In the genomic region with DNA sequence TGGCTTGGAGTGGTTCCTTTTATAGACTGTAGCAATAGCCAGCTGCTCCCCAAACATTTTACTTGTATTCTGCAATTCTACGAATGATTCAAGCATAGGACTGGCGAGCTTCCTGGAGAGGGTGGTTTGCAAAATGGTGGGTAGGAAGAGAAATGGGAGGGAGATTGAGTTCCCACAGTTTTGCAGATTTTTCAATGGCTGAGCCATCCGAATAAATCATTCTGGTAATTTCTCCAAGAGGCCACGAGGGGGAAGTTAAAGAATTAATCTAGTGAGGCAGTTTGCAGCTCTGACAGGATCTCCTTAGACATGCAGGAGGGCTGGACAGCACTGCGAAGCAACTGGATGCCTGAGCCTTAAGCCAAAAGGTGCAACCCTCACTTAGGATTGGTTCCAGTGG, we compare ENCODE assay signal across 13 mouse cellular contexts.
A peak's percentile ranks its signal among the peaks of the same experiment; 100 is the strongest.
DNase-seq lines count a peak whose midpoint lies in the region; ATAC-seq and TF ChIP-seq lines count a peak whose summit lies in the region.
"Had no signal": no experiment of that assay in that cellular context is flagged by ENCODE, and none has a peak within 500 bp of the region (broad histone marks: within the 10 kb centered on the region; RNA-seq: fewer than 3 reads in every experiment).

No protein-coding gene starts in this region.

- H3K9ac ChIP-seq in hindbrain, postnatal 0 days (replicated peaks; ENCODE audit: low read length) = no peak overlapping the region
- H3K9ac ChIP-seq in hindbrain, embryonic 11.5 days (ENCODE audit: low read depth, low read length) = no peak overlapping the region
- H3K9ac ChIP-seq in lung, postnatal 0 days (replicated peaks; ENCODE audit: low read depth) = no peak overlapping the region
- H3K9ac ChIP-seq: intestine, embryonic 15.5 days; liver, embryonic 15.5 days had no signal

- no peak for ATAC-seq in hindbrain, postnatal 0 days
- ATAC-seq in hindbrain, embryonic 11.5 days (ENCODE audit: low FRiP score) = no peak
- no peak for ATAC-seq in lung, postnatal 0 days
- peak; percentile 64 for ATAC-seq in common myeloid progenitor, adult 5-6 weeks (replicated peaks; ENCODE audit: low read depth, poor library complexity, severe bottlenecking)
- ATAC-seq: activated CD4-positive, CD25-positive, alpha-beta regulatory T cell, adult 4 months; intestine, embryonic 15.5 days had no signal

- TF ChIP-seq CTCF in hindbrain, postnatal 0 days (IDR thresholded peaks at IDR 0.05; ENCODE audit: low read depth) = peak; percentile 42; the same call in 1 of the 2 replicates
- 0 out of 2 replicates have a peak, but pooled peaks have one; percentile 18 for TF ChIP-seq CTCF in lung, postnatal 0 days (IDR thresholded peaks at IDR 0.05)

- H3K27ac ChIP-seq in hindbrain, postnatal 0 days = no peak overlapping the region
- H3K27ac ChIP-seq in hindbrain, embryonic 11.5 days (ENCODE audit: low read depth, low read length) = no peak overlapping the region
- H3K27ac ChIP-seq in lung, postnatal 0 days (ENCODE audit: low read length) = no peak overlapping the region
- H3K27ac ChIP-seq: intestine, embryonic 15.5 days; liver, embryonic 15.5 days had no signal

- no peaks in the 10 kb centered on the region for H3K27me3 ChIP-seq in hindbrain, postnatal 0 days (ENCODE audit: insufficient read depth, low read length)
- no peaks in the 10 kb centered on the region for H3K27me3 ChIP-seq in hindbrain, embryonic 11.5 days (ENCODE audit: control insufficient read depth, insufficient read depth, low read length)
- no peaks in the 10 kb centered on the region for H3K27me3 ChIP-seq in lung, postnatal 0 days (replicated peaks; ENCODE audit: insufficient read depth, low read length)
- no peaks in the 10 kb centered on the region for H3K27me3 ChIP-seq in splenic B cell, adult 2 months (ENCODE audit: control insufficient read depth, insufficient read depth, low read length, poor library complexity, severe bottlenecking)
- H3K27me3 ChIP-seq: intestine, embryonic 15.5 days; liver, embryonic 15.5 days had no signal

- peaks cover 7% of the 10 kb centered on the region for H3K4me1 ChIP-seq in hindbrain, postnatal 0 days (ENCODE audit: insufficient read depth, low read length)
- peaks cover 8% of the 10 kb centered on the region for H3K4me1 ChIP-seq in hindbrain, embryonic 11.5 days (replicated peaks; ENCODE audit: control insufficient read depth, insufficient read depth, low read length)
- no peaks in the 10 kb centered on the region for H3K4me1 ChIP-seq in lung, postnatal 0 days (ENCODE audit: insufficient read depth, low read depth, low read length)
- H3K4me1 ChIP-seq: intestine, embryonic 15.5 days; liver, embryonic 15.5 days had no signal

- 52% methylated on average over 5 of the region's 5 CpGs for WGBS in hindbrain, postnatal 0 days
- WGBS in hindbrain, embryonic 11.5 days = 64% methylated on average over 5 of the region's 5 CpGs
- WGBS in lung, postnatal 0 days = 45% methylated on average over 5 of the region's 5 CpGs

- no peak for TF ChIP-seq EP300 in lung, postnatal 0 days (IDR thresholded peaks at IDR 0.05)

- H3K36me3 ChIP-seq in hindbrain, postnatal 0 days (ENCODE audit: insufficient read depth, low read length) = no peaks in the 10 kb centered on the region; the same call in 1 of the 2 replicates
- H3K36me3 ChIP-seq in hindbrain, embryonic 11.5 days (ENCODE audit: control insufficient read depth, insufficient read depth, low read length) = no peaks in the 10 kb centered on the region
- H3K36me3 ChIP-seq in lung, postnatal 0 days (ENCODE audit: insufficient read depth, low read length) = no peaks in the 10 kb centered on the region
- H3K36me3 ChIP-seq in splenic B cell, adult 2 months (ENCODE audit: control insufficient read depth, insufficient read depth, low read length, poor library complexity, severe bottlenecking) = no peaks in the 10 kb centered on the region
- H3K36me3 ChIP-seq: intestine, embryonic 15.5 days; liver, embryonic 15.5 days had no signal

- peak; percentile 69 for DNase-seq in hindbrain, postnatal 0 days (ENCODE audit: low spot score)
- no peak for DNase-seq in hindbrain, embryonic 11.5 days (ENCODE audit: low spot score)
- peak; percentile 16 for DNase-seq in lung, postnatal 0 days (ENCODE audit: low spot score)
- no peak for DNase-seq in lung, postnatal 36 days
- DNase-seq in splenic B cell, adult 2 months (ENCODE audit: low read depth, low spot score) = peak; percentile 8
- no peak for DNase-seq in cerebellum, adult 18-20 months
- DNase-seq: cerebellum, adult 9-10 months; thymus, adult 2 months had no signal

- H3K9me3 ChIP-seq in hindbrain, postnatal 0 days (ENCODE audit: low read length) = no peaks in the 10 kb centered on the region
- no peaks in the 10 kb centered on the region for H3K9me3 ChIP-seq in hindbrain, embryonic 11.5 days (ENCODE audit: control insufficient read depth, low read length)
- no peaks in the 10 kb centered on the region for H3K9me3 ChIP-seq in lung, postnatal 0 days (ENCODE audit: low read length)
- H3K9me3 ChIP-seq: intestine, embryonic 15.5 days; liver, embryonic 15.5 days; megakaryocyte, embryonic 14.5 days had no signal

- no peak overlapping the region for H3K4me3 ChIP-seq in hindbrain, postnatal 0 days (ENCODE audit: low read length)
- no peak overlapping the region for H3K4me3 ChIP-seq in hindbrain, embryonic 11.5 days (ENCODE audit: low read depth, low read length)
- no peak overlapping the region for H3K4me3 ChIP-seq in lung, postnatal 0 days (ENCODE audit: low read depth, low read length)
- H3K4me3 ChIP-seq: intestine, embryonic 15.5 days; liver, embryonic 15.5 days; megakaryocyte, embryonic 14.5 days had no signal

- H3K4me2 ChIP-seq in hindbrain, postnatal 0 days (ENCODE audit: low read depth, low read length) = no peak overlapping the region
- no peak overlapping the region for H3K4me2 ChIP-seq in hindbrain, embryonic 11.5 days (replicated peaks; ENCODE audit: low read depth, low read length)
- H3K4me2 ChIP-seq in lung, postnatal 0 days (replicated peaks; ENCODE audit: low read depth, low read length) = no peak overlapping the region
- H3K4me2 ChIP-seq: intestine, embryonic 15.5 days; liver, embryonic 15.5 days had no signal

Comparison
In these comparisons a context has a peak if more than half of its experiments do, and no peak if none do; other contexts are left out.
1. DNase-seq: peak in hindbrain, postnatal 0 days (single experiment), lung, postnatal 0 days (single experiment) and splenic B cell, adult 2 months (single experiment); none in hindbrain, embryonic 11.5 days (single experiment), lung, postnatal 36 days (single experiment) and cerebellum, adult 18-20 months (0 of 2).